Mouse (Mus musculus) lung, adult 2 months (tissue): ENCODE measurements around the gene Carm1.

Source experiments
- CTCF ChIP-seq: fragments of 200-500 bp; IDR thresholded peaks from 2 replicates; pipeline ENCODE4 v1.5.1; 2011; ENCODE audit warnings: mild to moderate bottlenecking, low read length, control low read depth; ENCODE audit not compliant: insufficient read depth
- POLR2A ChIP-seq: fragments of 200-500 bp; IDR thresholded peaks from 2 replicates; pipeline ENCODE4 v1.6.1; 2011; ENCODE audit warnings: low read depth, mild to moderate bottlenecking, control low read depth, low read length, borderline replicate concordance; ENCODE audit errors: extremely low read depth

DNA sequence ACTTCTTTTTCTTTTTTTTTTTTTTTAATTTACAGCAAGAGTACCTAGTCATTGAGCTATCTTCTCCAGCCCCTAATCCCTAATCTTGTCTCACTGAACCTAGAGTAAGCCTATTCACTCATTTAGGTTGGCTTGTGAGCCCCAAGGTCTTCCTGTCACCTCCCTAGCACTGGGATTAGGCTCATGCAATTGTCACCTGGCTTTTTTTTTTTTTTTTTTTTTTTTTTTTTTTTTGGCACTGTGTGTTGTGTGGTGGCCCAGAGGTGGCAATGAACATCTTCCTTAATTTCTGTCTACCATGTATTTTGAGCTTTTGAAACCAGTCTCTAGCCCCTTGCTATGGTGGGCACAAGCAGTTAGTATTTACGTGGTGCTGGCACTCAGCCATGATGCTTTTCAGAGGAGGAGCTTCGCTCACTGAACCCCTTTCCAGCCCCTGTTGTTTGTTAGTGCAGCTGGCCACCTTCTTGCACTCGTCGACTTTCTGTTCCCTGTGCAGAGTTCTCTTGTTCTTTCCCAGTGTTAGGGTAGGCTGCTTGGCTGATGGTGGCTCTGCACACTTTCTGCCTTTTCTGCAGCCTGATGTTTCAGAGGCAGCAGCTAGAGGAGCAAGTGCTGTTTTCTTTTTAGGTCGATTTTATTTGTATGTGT, 80.6 kb downstream of the Carm1 start:
- no peak for TF ChIP-seq CTCF
- no peak for TF ChIP-seq POLR2A
